Mouse (Mus musculus): Measurements from ENCODE around the gene Gm45753. TPM values are rescaled to one million over a fixed set of nuclear protein-coding genes. Genes with fewer than 3 reads are reported as not detected.

Gene Gm45753
- not detected for total RNA-seq (2023)

DNA sequence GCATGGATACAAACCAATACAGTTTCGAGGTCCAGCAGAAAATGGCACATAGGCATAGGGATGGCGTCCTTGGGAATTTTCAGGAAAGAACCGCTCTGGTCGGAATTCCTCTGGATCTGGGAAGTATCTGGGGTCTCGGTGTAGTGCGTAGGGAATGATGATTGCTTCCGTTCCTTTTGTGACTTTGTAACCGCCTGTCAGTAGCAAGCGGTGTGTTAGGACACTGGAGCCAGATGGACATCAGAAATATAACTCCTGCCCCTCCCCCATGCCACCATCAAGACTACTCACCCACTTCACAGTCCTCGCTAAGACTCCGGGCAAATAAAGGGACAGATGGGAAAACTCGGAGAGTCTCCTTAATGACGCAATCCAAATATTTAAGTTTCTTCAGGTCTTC, at the start of gene Gm45753:
Gene Gm45753, minus strand, starts transcription at position 101 of the 400 bp plus-strand sequence.

DNA sequence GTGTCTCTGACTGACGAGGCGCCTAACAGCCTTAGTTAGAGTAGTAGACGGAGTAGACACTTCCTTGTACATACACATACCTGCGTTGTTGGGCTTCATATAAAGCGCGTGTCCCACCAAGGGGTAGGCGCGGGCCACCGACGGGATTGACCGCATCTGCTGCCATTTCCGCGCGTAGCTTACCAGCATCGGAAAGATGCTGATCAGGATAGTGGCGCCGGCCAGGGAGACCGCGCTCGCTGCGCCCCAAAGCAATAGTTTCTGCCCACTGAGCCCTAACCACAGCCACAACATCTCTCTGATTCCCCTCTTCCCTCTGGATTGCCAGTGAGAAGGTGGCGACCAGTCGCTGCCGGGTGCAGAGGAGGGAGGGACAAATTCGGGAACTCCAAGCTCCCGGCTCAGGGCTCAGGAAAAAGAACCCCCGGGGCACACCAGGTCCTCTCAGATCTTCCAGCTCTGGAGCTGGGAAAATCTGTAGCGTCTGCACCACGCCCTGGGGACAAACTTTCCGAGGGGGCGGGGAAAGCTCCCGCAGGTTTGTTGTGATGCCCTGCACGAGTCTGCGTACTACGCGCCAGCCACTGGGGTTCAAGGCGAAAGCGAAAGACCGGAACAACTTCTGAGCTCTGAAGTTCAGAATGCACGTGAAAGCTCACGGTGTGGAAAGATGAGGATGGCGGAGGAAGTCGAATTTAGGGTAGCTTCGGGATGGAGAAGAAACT, 24.6 kb upstream of the Gm45753 start, which contains the start of gene Cyp4v3:
Gene Cyp4v3, minus strand, starts transcription at position 532 of the 725 bp plus-strand sequence.

DNA sequence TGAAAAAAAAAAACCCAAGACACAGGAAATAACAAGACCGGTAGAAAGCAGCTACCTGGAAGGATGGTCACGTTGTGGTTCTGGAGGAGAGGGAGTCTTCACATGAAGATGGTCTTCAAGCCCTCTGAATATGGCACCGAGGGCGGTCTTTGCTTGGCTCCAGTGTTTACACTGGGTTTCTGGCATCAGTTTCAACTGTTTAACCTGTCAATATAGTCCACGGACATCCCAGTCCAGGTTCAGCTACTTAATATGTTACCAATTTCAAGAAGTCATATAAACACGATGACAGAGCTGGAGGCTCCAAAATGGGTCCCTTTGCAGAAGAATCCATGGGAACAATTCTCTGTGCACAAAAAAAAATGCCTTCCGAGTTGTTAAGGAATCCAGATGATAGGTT, 13.6 kb downstream of the Gm45753 start, which contains the start of gene Klkb1:
Gene Klkb1, minus strand, starts transcription at position 173 of the 400 bp plus-strand sequence.

DNA sequence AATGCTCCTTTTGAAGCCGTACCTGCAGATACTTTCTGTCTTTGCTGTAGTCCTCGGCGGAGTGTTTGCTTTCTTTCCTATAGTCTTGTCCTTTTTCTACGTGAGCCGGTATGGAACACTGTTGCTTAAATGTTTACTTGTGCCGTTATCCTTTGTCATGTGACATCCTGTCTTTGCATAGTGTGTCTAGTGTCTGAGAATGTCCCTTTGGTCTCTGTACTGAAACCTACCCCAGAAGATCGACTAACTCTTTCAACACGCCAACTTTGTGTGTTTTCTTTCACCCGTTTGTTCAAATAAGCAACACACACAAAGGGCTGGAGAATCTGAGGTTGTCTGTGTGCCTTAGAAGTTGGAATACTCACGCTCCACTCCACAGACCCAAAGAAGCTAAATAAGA, 46.3 kb downstream of the Gm45753 start, which contains the start of gene F11:
Gene F11, minus strand, starts transcription at position 112 of the 400 bp plus-strand sequence.

Other genes with a start within 250 kb of the Gm45753 start
- gene Mtnr1a, start 239.3 kb downstream of the Gm45753 start, total RNA-seq (2023) = not detected
- gene F11, start 46.4 kb downstream of the Gm45753 start, total RNA-seq (2023) = not detected
- gene Klkb1, start 13.6 kb downstream of the Gm45753 start, total RNA-seq (2023) = not detected
- gene Cyp4v3, start 24.8 kb upstream of the Gm45753 start, total RNA-seq (2023) = 6.9 TPM
- 0.18 TPM for gene Fam149a, start 73.8 kb upstream of the Gm45753 start, total RNA-seq (2023)
- gene Tlr3, start 102.6 kb upstream of the Gm45753 start, total RNA-seq (2023) = 2.8 TPM
- gene Sorbs2, start 199.3 kb upstream of the Gm45753 start, total RNA-seq (2023) = 1.3 TPM